Mouse (Mus musculus) layer of hippocampus, adult 9-10 months (tissue): ENCODE results near the gene Npy1r.

Source experiments
- DNase-seq: peaks from one replicate; pipeline ENCODE4 v3.0.0; 2022; ENCODE audit warnings: low spot score

The Npy1r gene

GRCm38 (mm10) chr8:66696970-66697843, at the start of gene Npy1r:
Npy1r (plus strand) TSS chr8:66697192.
- peak; percentile 59 for DNase-seq

GRCm38 (mm10) chr8:66681261-66681660, 15.7 kb upstream of the Npy1r start:
- DNase-seq, result no peak

- no peak for DNase-seq
Measured at GRCm38 (mm10) chr8:66687511-66688329, 9.3 kb upstream of the Npy1r start, which contains the start of gene Npy5r. Npy5r (minus strand) TSS chr8:66688128.

GRCm38 (mm10) chr8:66688395-66688794, 8.6 kb upstream of the Npy1r start:
- no peak for DNase-seq

GRCm38 (mm10) chr8:66688799-66689198, 8.2 kb upstream of the Npy1r start:
- DNase-seq, result no peak

GRCm38 (mm10) chr8:66690402-66690801, 6.6 kb upstream of the Npy1r start:
- DNase-seq, result no peak

- DNase-seq, result no peak
Measured at GRCm38 (mm10) chr8:66698011-66698410, 1.0 kb downstream of the Npy1r start.

- no peak for DNase-seq
Measured at GRCm38 (mm10) chr8:66698782-66699181, 1.8 kb downstream of the Npy1r start.

GRCm38 (mm10) chr8:66714324-66714975, 17.5 kb downstream of the Npy1r start:
- no peak for DNase-seq

GRCm38 (mm10) chr8:66722835-66723234, 25.8 kb downstream of the Npy1r start:
- peak; percentile 58 for DNase-seq

GRCm38 (mm10) chr8:66729446-66729845, 32.5 kb downstream of the Npy1r start:
- no peak for DNase-seq

- no peak for DNase-seq
Measured at GRCm38 (mm10) chr8:66731957-66732356, 35.0 kb downstream of the Npy1r start.

GRCm38 (mm10) chr8:66742359-66742758, 45.4 kb downstream of the Npy1r start:
- DNase-seq, result no peak

- DNase-seq, result no peak
Measured at GRCm38 (mm10) chr8:66745612-66746011, 48.6 kb downstream of the Npy1r start.

GRCm38 (mm10) chr8:66751621-66752020, 54.6 kb downstream of the Npy1r start:
- no peak for DNase-seq

- DNase-seq, result no peak
Measured at GRCm38 (mm10) chr8:66756161-66756560, 59.2 kb downstream of the Npy1r start.
